Mouse (Mus musculus) E14TG2a.4 (cell line): ENCODE measurements around the gene Gtpbp2.

Experiments
- CTCF ChIP-seq: conservative IDR thresholded peaks from 2 replicates; pipeline ENCODE4 v1.5.1; 2014; ENCODE audit warnings: low read length
- POU5F1 ChIP-seq: IDR thresholded peaks from 2 replicates; pipeline ENCODE4 v1.6.1; 2014; ENCODE audit warnings: low read length, borderline replicate concordance

- no peak for TF ChIP-seq CTCF
- no peak for TF ChIP-seq POU5F1
Observed at GRCm38 (mm10) chr17:46122791-46123190, 38.0 kb upstream of the Gtpbp2 start.
